Mouse (Mus musculus): Measurements from ENCODE around the gene Sapcd1. TPM values are rescaled to one million over a fixed set of nuclear protein-coding genes. Genes with fewer than 3 reads are reported as not detected.
A peak's percentile ranks its signal among the peaks of the same experiment; 100 is the strongest.

The Sapcd1 gene
- total RNA-seq, 2 experiments from 2014 or later: 5.4 to 6.3 TPM

DNA sequence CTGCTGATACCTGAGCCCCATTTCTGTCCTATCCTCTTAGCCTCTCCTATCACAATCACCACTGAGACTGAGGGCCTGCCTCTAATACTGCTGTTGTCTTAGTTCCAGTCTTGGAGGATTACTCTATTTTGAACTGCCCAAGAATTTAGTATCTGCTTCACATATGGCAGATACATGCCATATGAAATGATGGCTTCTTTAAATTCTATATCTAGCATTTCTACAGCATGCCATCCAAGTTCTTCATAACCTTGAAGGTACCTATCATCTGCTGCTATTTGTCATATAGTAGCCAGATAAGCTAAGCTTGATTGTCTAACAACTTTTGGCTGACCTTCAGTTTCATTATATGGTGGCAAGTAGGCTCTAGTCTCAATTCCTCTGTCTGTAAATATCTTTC, 33.1 kb downstream of the Sapcd1 start:
- DNase-seq (ENCODE audit: low spot score in 2 of 2): no peak

DNA sequence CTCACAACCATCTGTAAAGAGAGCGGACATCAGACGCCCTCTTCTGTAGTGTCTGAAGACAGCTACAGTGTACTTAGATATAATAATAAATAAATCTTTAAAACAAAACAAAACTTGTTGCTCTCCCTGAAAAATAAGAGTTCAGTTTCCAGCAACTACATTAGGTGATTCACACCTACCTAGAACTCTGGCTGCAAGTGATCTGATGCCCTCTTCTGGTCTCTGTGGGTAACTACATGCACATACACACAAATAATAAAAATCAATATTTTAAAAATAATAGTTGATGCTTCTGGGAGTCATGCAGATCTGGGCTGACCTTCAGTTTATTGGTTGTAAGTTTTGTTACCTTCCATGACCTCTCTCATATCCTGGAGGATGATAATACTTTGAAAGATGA, 43.6 kb downstream of the Sapcd1 start:
- no peak for DNase-seq (ENCODE audit: low spot score in 2 of 2)

DNA sequence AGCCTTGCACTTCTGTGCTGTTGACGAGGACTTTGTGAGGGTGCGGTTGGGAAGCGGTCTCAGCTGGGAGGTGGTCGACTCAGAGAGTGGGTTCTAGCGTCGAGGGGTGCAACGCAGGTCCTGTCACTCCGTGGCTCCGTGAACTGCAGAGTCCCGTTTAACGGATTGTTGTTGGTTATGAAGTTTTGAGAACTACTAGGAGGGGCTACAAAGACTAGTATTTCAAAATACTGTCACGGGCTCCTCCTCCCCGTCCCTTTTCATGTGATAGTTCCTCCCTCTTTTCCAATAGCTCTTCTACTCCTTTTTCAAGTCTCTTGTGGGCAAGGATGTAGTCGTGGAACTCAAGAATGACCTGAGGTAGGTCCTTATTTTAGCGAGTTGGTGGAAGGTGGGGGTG, 45.5 kb downstream of the Sapcd1 start:
- no peak for DNase-seq (ENCODE audit: low spot score in 2 of 2)

DNA sequence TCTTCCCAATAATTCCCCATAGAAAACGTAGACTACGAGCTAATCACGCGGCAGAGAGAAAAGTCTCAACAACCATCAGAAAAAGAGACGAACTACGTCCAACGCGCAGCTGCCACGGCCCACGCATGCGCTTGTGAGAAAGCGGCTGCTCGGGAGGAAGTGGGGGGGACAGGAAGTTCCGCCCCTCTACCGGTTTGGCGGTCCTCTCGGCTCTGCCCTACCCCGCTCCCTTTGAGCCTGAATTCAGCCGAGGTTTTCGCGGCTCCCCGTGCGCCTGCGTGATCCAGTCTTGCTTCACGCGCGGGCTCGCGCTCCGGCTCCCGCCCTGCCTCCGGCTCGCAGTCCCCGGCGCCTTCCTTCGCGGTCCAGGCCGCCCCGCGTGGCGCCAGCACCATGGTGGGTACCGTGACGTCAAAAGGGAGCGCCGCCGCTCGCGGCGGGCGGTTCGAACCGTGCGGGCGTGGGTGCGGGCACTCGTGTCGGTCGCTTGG, 46.1 kb downstream of the Sapcd1 start, which contains the start of gene Lsm2:
Gene Lsm2 (plus strand): TSS at position 173 of the 491 bp plus-strand sequence.
- peak; percentile 72 to 90 for DNase-seq (ENCODE audit: low spot score in 2 of 2)

DNA sequence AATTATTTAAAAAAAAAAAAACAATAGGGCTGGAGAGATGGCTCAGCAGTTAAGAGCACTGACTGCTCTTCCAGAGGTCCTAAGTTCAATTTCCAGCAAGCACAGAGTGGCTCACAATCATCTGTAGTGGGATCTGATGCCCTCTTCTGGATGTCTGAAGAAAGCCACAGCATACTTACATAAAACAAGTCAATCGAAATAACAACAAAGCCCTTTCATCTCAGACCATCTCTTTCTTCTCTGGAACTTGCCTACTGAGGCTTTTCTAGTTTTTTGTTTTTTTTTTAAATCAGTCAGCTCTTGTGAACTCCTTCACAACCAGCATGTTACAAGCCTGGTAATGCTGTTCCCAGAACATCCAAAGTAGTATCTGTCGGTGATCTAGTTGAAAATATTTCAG, 47.2 kb downstream of the Sapcd1 start:
- DNase-seq (ENCODE audit: low spot score in 2 of 2): no peak

DNA sequence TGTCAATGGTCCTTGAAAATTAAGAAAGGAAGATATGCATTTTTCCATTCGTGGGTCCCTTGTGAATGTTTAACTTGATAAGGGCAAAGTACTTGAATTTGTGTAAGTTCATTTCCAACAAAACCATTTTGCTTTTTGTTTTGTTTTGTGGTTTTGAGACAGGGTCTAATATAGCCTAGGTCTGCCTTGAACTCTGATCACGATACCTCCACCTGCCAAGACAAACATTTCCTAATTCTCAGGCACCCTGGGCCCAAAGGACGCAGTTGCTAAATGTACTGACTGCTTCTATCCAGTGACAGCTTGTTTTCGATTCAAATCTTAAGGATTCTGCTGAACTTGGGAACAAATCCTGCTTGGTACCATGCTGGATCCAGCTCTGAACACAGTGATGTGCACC, 48.2 kb downstream of the Sapcd1 start:
- DNase-seq (ENCODE audit: low spot score in 2 of 2): no peak

DNA sequence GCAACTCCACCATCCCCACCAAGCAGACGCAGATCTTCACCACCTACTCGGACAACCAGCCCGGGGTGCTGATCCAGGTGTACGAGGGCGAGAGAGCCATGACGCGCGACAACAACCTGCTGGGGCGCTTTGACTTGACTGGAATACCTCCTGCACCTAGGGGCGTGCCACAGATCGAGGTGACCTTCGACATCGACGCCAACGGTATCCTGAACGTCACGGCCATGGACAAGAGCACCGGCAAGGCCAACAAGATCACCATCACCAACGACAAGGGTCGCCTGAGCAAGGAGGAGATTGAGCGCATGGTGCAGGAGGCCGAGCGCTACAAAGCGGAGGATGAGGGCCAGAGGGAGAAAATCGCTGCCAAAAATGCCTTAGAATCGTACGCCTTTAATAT, 49.6 kb downstream of the Sapcd1 start:
- no peak for DNase-seq (ENCODE audit: low spot score in 2 of 2)

DNA sequence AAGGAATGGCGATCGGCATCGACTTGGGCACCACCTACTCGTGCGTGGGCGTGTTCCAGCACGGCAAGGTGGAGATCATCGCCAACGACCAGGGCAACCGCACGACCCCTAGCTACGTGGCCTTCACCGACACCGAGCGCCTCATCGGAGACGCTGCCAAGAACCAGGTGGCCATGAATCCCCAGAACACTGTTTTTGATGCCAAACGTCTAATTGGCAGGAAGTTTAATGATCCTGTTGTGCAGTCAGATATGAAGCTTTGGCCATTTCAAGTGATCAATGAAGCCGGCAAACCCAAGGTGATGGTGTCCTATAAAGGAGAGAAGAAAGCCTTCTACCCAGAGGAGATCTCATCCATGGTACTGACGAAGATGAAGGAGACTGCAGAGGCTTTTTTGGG, 50.8 kb downstream of the Sapcd1 start:
- no peak for DNase-seq (ENCODE audit: low spot score in 2 of 2)

Other genes starting within 250 kb of the Sapcd1 start
- gene Cyp21a1, start 223.5 kb downstream of the Sapcd1 start, total RNA-seq (2021): under 1 TPM; 0.16 to 0.34 TPM
- gene Stk19, start 191.1 kb downstream of the Sapcd1 start, total RNA-seq (2021): 10 to 100 TPM; 12.7 to 15.1 TPM
- gene Dxo, start 191.0 kb downstream of the Sapcd1 start, total RNA-seq (2021): 10 to 100 TPM; 20.4 to 22.6 TPM
- gene Skiv2l, start 177.8 kb downstream of the Sapcd1 start, total RNA-seq (2021): 10 to 100 TPM; 28.8 to 29.2 TPM
- 10 to 100 TPM; 25.8 to 28.0 TPM for gene Nelfe, start 177.6 kb downstream of the Sapcd1 start, total RNA-seq (2021)
- 1 to 10 TPM; 4.4 to 6.8 TPM for gene Cfb, start 165.5 kb downstream of the Sapcd1 start, total RNA-seq (2021)
- gene Zbtb12, start 148.5 kb downstream of the Sapcd1 start, total RNA-seq (2021): 10 to 100 TPM; 10.7 to 11.4 TPM
- not detected for gene Gm20547, start 146.0 kb downstream of the Sapcd1 start, total RNA-seq (2021)
- 1 to 10 TPM; 5.3 to 8.7 TPM for gene C2, start 129.8 kb downstream of the Sapcd1 start, total RNA-seq (2021)
- 10 to 100 TPM; 80.0 to 84.2 TPM for gene Ehmt2, start 129.5 kb downstream of the Sapcd1 start, total RNA-seq (2021)
- gene Slc44a4, start 113.5 kb downstream of the Sapcd1 start, total RNA-seq (2021): not detected
- gene Neu1, start 96.8 kb downstream of the Sapcd1 start, total RNA-seq (2021): 10 to 100 TPM; 10.8 to 10.9 TPM
- gene Hspa1b, start 68.8 kb downstream of the Sapcd1 start, total RNA-seq (2021): 1 to 10 TPM; 3.7 to 4.0 TPM
- not detected for gene Gm20481, start 58.1 kb downstream of the Sapcd1 start, total RNA-seq (2021)
- 1 to 10 TPM; 3.2 to 4.4 TPM for gene Hspa1a, start 55.9 kb downstream of the Sapcd1 start, total RNA-seq (2021)
- 1 to 10 TPM; 5.8 to 6.1 TPM for gene Hspa1l, start 55.3 kb downstream of the Sapcd1 start, total RNA-seq (2021)
- 10 to 100 TPM; 31.8 to 32.4 TPM for gene Lsm2, start 46.2 kb downstream of the Sapcd1 start, total RNA-seq (2021)
- gene Vars, start 27.0 kb downstream of the Sapcd1 start, total RNA-seq (2021): 10 to 100 TPM; 50.8 to 58.3 TPM
- gene Vwa7, start 11.4 kb downstream of the Sapcd1 start, total RNA-seq (2021): 1 to 10 TPM in 1 of 2 experiments, under 1 TPM in 1; 0.96 to 1.2 TPM
- 1 to 10 TPM; 4.5 to 5.4 TPM for gene Msh5, start 18.7 kb upstream of the Sapcd1 start, total RNA-seq (2021)
- gene Clic1, start 21.9 kb upstream of the Sapcd1 start, total RNA-seq (2021): 10 to 100 TPM; 87.2 to 89.7 TPM
- gene Ddah2, start 31.0 kb upstream of the Sapcd1 start, total RNA-seq (2021): 100 to 1,000 TPM; 108 to 109 TPM
- under 1 TPM in 1 of 2 experiments, not detected in 1; 0.39 TPM for gene Ly6g6c, start 37.4 kb upstream of the Sapcd1 start, total RNA-seq (2021)
- under 1 TPM; 0.29 to 0.42 TPM for gene Mpig6b, start 38.2 kb upstream of the Sapcd1 start, total RNA-seq (2021)
- not detected for gene Ly6g6e, start 48.9 kb upstream of the Sapcd1 start, total RNA-seq (2021)
- 1 to 10 TPM in 1 of 2 experiments, under 1 TPM in 1; 0.91 to 1.2 TPM for gene Ly6g6d, start 50.0 kb upstream of the Sapcd1 start, total RNA-seq (2021)
- under 1 TPM in 1 of 2 experiments, not detected in 1; 0.31 TPM for gene Ly6g6f, start 57.6 kb upstream of the Sapcd1 start, total RNA-seq (2021)
- gene Abhd16a, start 61.2 kb upstream of the Sapcd1 start, total RNA-seq (2021): 10 to 100 TPM; 67.2 to 69.3 TPM
- not detected for gene Ly6g5c, start 80.3 kb upstream of the Sapcd1 start, total RNA-seq (2021)
- 1 to 10 TPM in 1 of 2 experiments, under 1 TPM in 1; 0.44 to 1.2 TPM for gene Ly6g5b, start 87.4 kb upstream of the Sapcd1 start, total RNA-seq (2021)
- 1 to 10 TPM; 5.6 to 7.4 TPM for gene Gpank1, start 93.4 kb upstream of the Sapcd1 start, total RNA-seq (2021)
- 100 to 1,000 TPM; 174 to 185 TPM for gene Csnk2b, start 94.0 kb upstream of the Sapcd1 start, total RNA-seq (2021)
- 10 to 100 TPM; 20.0 to 21.0 TPM for gene D17H6S53E, start 98.4 kb upstream of the Sapcd1 start, total RNA-seq (2021)
- gene Apom, start 104.0 kb upstream of the Sapcd1 start, total RNA-seq (2021): 1 to 10 TPM in 1 of 2 experiments, not detected in 1; 1.2 TPM
- gene Bag6, start 107.2 kb upstream of the Sapcd1 start, total RNA-seq (2021): 100 to 1,000 TPM; 265 to 276 TPM
- gene Prrc2a, start 136.9 kb upstream of the Sapcd1 start, total RNA-seq (2021): 100 to 1,000 TPM; 183 to 193 TPM
- 1 to 10 TPM; 6.0 to 6.3 TPM for gene Aif1, start 148.1 kb upstream of the Sapcd1 start, total RNA-seq (2021)
- 10 to 100 TPM in 1 of 2 experiments, 1 to 10 TPM in 1; 7.7 to 11.1 TPM for gene Lst1, start 160.4 kb upstream of the Sapcd1 start, total RNA-seq (2021)
- gene Ltb, start 166.4 kb upstream of the Sapcd1 start, total RNA-seq (2021): under 1 TPM; 0.74 to 0.78 TPM
- gene Tnf, start 174.0 kb upstream of the Sapcd1 start, total RNA-seq (2021): 1 to 10 TPM; 1.1 to 1.7 TPM
- under 1 TPM; 0.31 to 0.32 TPM for gene Lta, start 177.3 kb upstream of the Sapcd1 start, total RNA-seq (2021)
- under 1 TPM in 1 of 2 experiments, not detected in 1; 0.52 TPM for gene Gm16181, start 192.8 kb upstream of the Sapcd1 start, total RNA-seq (2021)
- 1 to 10 TPM; 2.7 to 3.2 TPM for gene Atp6v1g2, start 205.6 kb upstream of the Sapcd1 start, total RNA-seq (2021)
- gene Nfkbil1, start 207.8 kb upstream of the Sapcd1 start, total RNA-seq (2021): 10 to 100 TPM; 13.9 to 15.8 TPM
- gene Ddx39b, start 213.7 kb upstream of the Sapcd1 start, total RNA-seq (2021): 100 to 1,000 TPM; 219 to 233 TPM
- 10 to 100 TPM; 44.5 to 55.8 TPM for gene H2-D1, start 234.7 kb upstream of the Sapcd1 start, total RNA-seq (2021)

Data from gastrocnemius, postnatal 4 days (tissue).